Mouse (Mus musculus): ENCODE measurements around the gene Papss1. TPM values are rescaled to one million over a fixed set of nuclear protein-coding genes. Genes with fewer than 3 reads are reported as not detected.
"Not testable (repeated sequence)": the region's sequence is repeated elsewhere in the genome, so short reads cannot be mapped to it uniquely, and the experiment has no call there.

Papss1 gene
- polyA plus RNA-seq, 1 experiment from 2014 or later, result 93.7 TPM

GRCm38 (mm10) chr3:131541244-131541942, 23.2 kb upstream of the Papss1 start:
- Histone ChIP-seq H3K27ac (ENCODE audit: low read depth, low read length) (no peak overlapping the region), H3K36me3 (ENCODE audit: control insufficient read depth, insufficient read depth, low read length) (no peaks in the 10 kb centered on the region), H3K9ac (ENCODE audit: low read length) (no peak overlapping the region), H3K4me2 (ENCODE audit: low read depth) (no peak overlapping the region), H3K4me3 (ENCODE audit: low read depth, low read length) (no peak overlapping the region), H3K27me3 (ENCODE audit: control insufficient read depth, insufficient read depth, low read length) (no peaks in the 10 kb centered on the region), H3K4me1 (ENCODE audit: control insufficient read depth, insufficient read depth, low read length) (no peaks in the 10 kb centered on the region), H3K9me3 (ENCODE audit: control insufficient read depth, low read length) (no peaks in the 10 kb centered on the region)
- WGBS, result 95% methylated on average over 13 of the region's 13 CpGs
- DNase-seq (ENCODE audit: low spot score) (no peak), ATAC-seq (ENCODE audit: insufficient read depth, low FRiP score, low TSS enrichment) (no peak)

- ATAC-seq (ENCODE audit: insufficient read depth, low FRiP score, low TSS enrichment); DNase-seq (ENCODE audit: low spot score); H3K4me1 ChIP-seq (ENCODE audit: control insufficient read depth, insufficient read depth, low read length); H3K9ac ChIP-seq (ENCODE audit: low read length); H3K36me3 ChIP-seq (ENCODE audit: control insufficient read depth, insufficient read depth, low read length); H3K4me3 ChIP-seq (ENCODE audit: low read depth, low read length); H3K9me3 ChIP-seq (ENCODE audit: control insufficient read depth, low read length); H3K4me2 ChIP-seq (ENCODE audit: low read depth); H3K27ac ChIP-seq (ENCODE audit: low read depth, low read length); H3K27me3 ChIP-seq (ENCODE audit: control insufficient read depth, insufficient read depth, low read length): not testable (repeated sequence)
- 95% methylated on average over 17 of the region's 17 CpGs for WGBS
Observed at GRCm38 (mm10) chr3:131547562-131547961, 17.0 kb upstream of the Papss1 start.

- Histone ChIP-seq H3K4me3 (ENCODE audit: low read depth, low read length) (no peak overlapping the region), H3K4me2 (ENCODE audit: low read depth) (no peak overlapping the region), H3K9ac (ENCODE audit: low read length) (no peak overlapping the region), H3K36me3 (ENCODE audit: control insufficient read depth, insufficient read depth, low read length) (no peaks in the 10 kb centered on the region), H3K27ac (ENCODE audit: low read depth, low read length) (no peak overlapping the region), H3K9me3 (ENCODE audit: control insufficient read depth, low read length) (no peaks in the 10 kb centered on the region), H3K27me3 (ENCODE audit: control insufficient read depth, insufficient read depth, low read length) (no peaks in the 10 kb centered on the region), H3K4me1 (ENCODE audit: control insufficient read depth, insufficient read depth, low read length) (no peaks in the 10 kb centered on the region)
- 82% methylated on average over 4 of the region's 4 CpGs for WGBS
- DNase-seq (ENCODE audit: low spot score), result no peak
- ATAC-seq (ENCODE audit: insufficient read depth, low FRiP score, low TSS enrichment), result no peak
Observed at GRCm38 (mm10) chr3:131550046-131550445, 14.5 kb upstream of the Papss1 start.

GRCm38 (mm10) chr3:131552349-131553254, 12.0 kb upstream of the Papss1 start:
- Histone ChIP-seq H3K27me3 (ENCODE audit: control insufficient read depth, insufficient read depth, low read length) (no peaks in the 10 kb centered on the region), H3K9ac (ENCODE audit: low read length) (no peak overlapping the region), H3K4me2 (ENCODE audit: low read depth) (no peak overlapping the region), H3K4me3 (ENCODE audit: low read depth, low read length) (no peak overlapping the region), H3K27ac (ENCODE audit: low read depth, low read length) (no peak overlapping the region), H3K4me1 (ENCODE audit: control insufficient read depth, insufficient read depth, low read length) (no peaks in the 10 kb centered on the region), H3K36me3 (ENCODE audit: control insufficient read depth, insufficient read depth, low read length) (no peaks in the 10 kb centered on the region), H3K9me3 (ENCODE audit: control insufficient read depth, low read length) (no peaks in the 10 kb centered on the region)
- DNase-seq (ENCODE audit: low spot score), result peak; percentile 45
- WGBS, result 42% methylated on average over 9 of the region's 9 CpGs
- ATAC-seq (ENCODE audit: insufficient read depth, low FRiP score, low TSS enrichment), result no peak

GRCm38 (mm10) chr3:131555771-131556170, 8.8 kb upstream of the Papss1 start:
- no peaks in the 10 kb centered on the region for H3K36me3 ChIP-seq (ENCODE audit: control insufficient read depth, insufficient read depth, low read length)
- DNase-seq (ENCODE audit: low spot score), result no peak
- no peak overlapping the region for H3K27ac ChIP-seq (ENCODE audit: low read depth, low read length)
- H3K4me2 ChIP-seq (ENCODE audit: low read depth), result no peak overlapping the region
- H3K4me3 ChIP-seq (ENCODE audit: low read depth, low read length), result no peak overlapping the region
- no peak for ATAC-seq (ENCODE audit: insufficient read depth, low FRiP score, low TSS enrichment)
- H3K9me3 ChIP-seq (ENCODE audit: control insufficient read depth, low read length), result no peaks in the 10 kb centered on the region
- H3K27me3 ChIP-seq (ENCODE audit: control insufficient read depth, insufficient read depth, low read length), result no peaks in the 10 kb centered on the region
- H3K9ac ChIP-seq (ENCODE audit: low read length), result no peak overlapping the region
- no peaks in the 10 kb centered on the region for H3K4me1 ChIP-seq (ENCODE audit: control insufficient read depth, insufficient read depth, low read length)

GRCm38 (mm10) chr3:131561591-131561990, 3.0 kb upstream of the Papss1 start:
- Histone ChIP-seq H3K4me2 (ENCODE audit: low read depth) (no peak overlapping the region), H3K4me3 (ENCODE audit: low read depth, low read length) (no peak overlapping the region), H3K9ac (ENCODE audit: low read length) (no peak overlapping the region), H3K27ac (ENCODE audit: low read depth, low read length) (no peak overlapping the region), H3K27me3 (ENCODE audit: control insufficient read depth, insufficient read depth, low read length) (no peaks in the 10 kb centered on the region), H3K36me3 (ENCODE audit: control insufficient read depth, insufficient read depth, low read length) (no peaks in the 10 kb centered on the region), H3K4me1 (ENCODE audit: control insufficient read depth, insufficient read depth, low read length) (peaks cover 9% of the 10 kb centered on the region), H3K9me3 (ENCODE audit: control insufficient read depth, low read length) (no peaks in the 10 kb centered on the region)
- DNase-seq (ENCODE audit: low spot score), result no peak
- no peak for ATAC-seq (ENCODE audit: insufficient read depth, low FRiP score, low TSS enrichment)

GRCm38 (mm10) chr3:131565257-131565610, 666 bp downstream of the Papss1 start:
- Histone ChIP-seq H3K27me3 (ENCODE audit: control insufficient read depth, insufficient read depth, low read length) (no peaks in the 10 kb centered on the region), H3K4me1 (ENCODE audit: control insufficient read depth, insufficient read depth, low read length) (peaks cover 9% of the 10 kb centered on the region), H3K4me3 (ENCODE audit: low read depth, low read length) (peak overlapping the region; percentile 74), H3K9me3 (ENCODE audit: control insufficient read depth, low read length) (no peaks in the 10 kb centered on the region), H3K27ac (ENCODE audit: low read depth, low read length) (peak overlapping the region; percentile 91), H3K9ac (ENCODE audit: low read length) (peak overlapping the region; percentile 83), H3K36me3 (ENCODE audit: control insufficient read depth, insufficient read depth, low read length) (no peaks in the 10 kb centered on the region), H3K4me2 (ENCODE audit: low read depth) (peak overlapping the region; percentile 44)
- ATAC-seq (ENCODE audit: insufficient read depth, low FRiP score, low TSS enrichment), result no peak; the same call in 1 of the 2 replicates
- 4% methylated on average over 9 of the region's 9 CpGs for WGBS
- no peak for DNase-seq (ENCODE audit: low spot score)

- no peak overlapping the region for H3K27ac ChIP-seq (ENCODE audit: low read depth, low read length)
- H3K27me3 ChIP-seq (ENCODE audit: control insufficient read depth, insufficient read depth, low read length), result no peaks in the 10 kb centered on the region
- H3K9ac ChIP-seq (ENCODE audit: low read length), result no peak overlapping the region
- H3K4me3 ChIP-seq (ENCODE audit: low read depth, low read length), result no peak overlapping the region
- H3K4me2 ChIP-seq (ENCODE audit: low read depth), result no peak overlapping the region; the same call in 1 of the 2 replicates
- ATAC-seq (ENCODE audit: insufficient read depth, low FRiP score, low TSS enrichment) (no peak), DNase-seq (ENCODE audit: low spot score) (no peak)
- peaks cover 9% of the 10 kb centered on the region for H3K4me1 ChIP-seq (ENCODE audit: control insufficient read depth, insufficient read depth, low read length)
- H3K9me3 ChIP-seq (ENCODE audit: control insufficient read depth, low read length), result no peaks in the 10 kb centered on the region
- WGBS, result 66% methylated on average over 2 of the region's 2 CpGs
- H3K36me3 ChIP-seq (ENCODE audit: control insufficient read depth, insufficient read depth, low read length), result no peaks in the 10 kb centered on the region
Observed at GRCm38 (mm10) chr3:131566281-131566680, 1.7 kb downstream of the Papss1 start.

- WGBS, result 79% methylated on average over 1 of the region's 1 CpGs
- Histone ChIP-seq H3K4me3 (ENCODE audit: low read depth, low read length) (no peak overlapping the region), H3K36me3 (ENCODE audit: control insufficient read depth, insufficient read depth, low read length) (no peaks in the 10 kb centered on the region), H3K27ac (ENCODE audit: low read depth, low read length) (no peak overlapping the region), H3K27me3 (ENCODE audit: control insufficient read depth, insufficient read depth, low read length) (no peaks in the 10 kb centered on the region), H3K4me1 (ENCODE audit: control insufficient read depth, insufficient read depth, low read length) (peaks cover 7% of the 10 kb centered on the region), H3K9ac (ENCODE audit: low read length) (no peak overlapping the region), H3K4me2 (ENCODE audit: low read depth) (no peak overlapping the region), H3K9me3 (ENCODE audit: control insufficient read depth, low read length) (no peaks in the 10 kb centered on the region)
- DNase-seq (ENCODE audit: low spot score) (no peak), ATAC-seq (ENCODE audit: insufficient read depth, low FRiP score, low TSS enrichment) (no peak)
Observed at GRCm38 (mm10) chr3:131570506-131570905, 5.9 kb downstream of the Papss1 start.

Measured in neural tube, embryonic 11.5 days (tissue).